Mouse (Mus musculus) embryonic fibroblast, embryonic 13.5 days (primary cell): ENCODE results near the gene Snrpg.

Experiments used
- CTCF ChIP-seq: IDR thresholded peaks from 2 replicates; pipeline ENCODE4 v1.5.1; 2011; ENCODE audit warnings: mild to moderate bottlenecking, control low read depth, low read length, moderate library complexity, borderline replicate concordance; ENCODE audit not compliant: insufficient read depth
- POLR2A ChIP-seq: IDR thresholded peaks from 2 replicates; pipeline ENCODE4 v1.6.1; 2011; ENCODE audit warnings: low read depth, mild to moderate bottlenecking, control low read depth, low read length, moderate library complexity

- TF ChIP-seq CTCF (no peak), POLR2A (no peak)
Measured at GRCm38 (mm10) chr6:86366125-86366852, 4.8 kb upstream of the Snrpg start.
